Mouse (Mus musculus): ENCODE data around the gene Sult5a1.

DNA sequence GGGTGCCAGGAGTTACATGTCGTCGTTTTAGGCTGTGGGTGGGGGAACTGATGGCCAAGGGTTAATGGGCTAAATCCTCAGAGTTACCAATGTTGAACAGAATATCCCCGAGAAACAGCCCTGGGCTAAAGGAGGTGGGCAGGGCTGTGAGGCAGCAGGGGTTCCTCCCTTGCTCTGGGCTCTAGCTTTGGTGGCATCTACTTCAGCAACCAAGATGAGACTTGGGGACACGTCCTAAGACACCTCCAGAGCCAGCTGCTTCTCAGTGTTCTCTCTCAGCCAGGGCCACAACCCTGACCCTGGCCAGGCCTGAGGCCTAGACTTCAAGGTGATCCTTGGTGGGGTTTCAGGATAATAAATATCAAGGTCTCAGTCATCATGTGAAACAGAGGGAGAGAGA, 19.4 kb downstream of the Sult5a1 start:
- TF ChIP-seq POLR2A (IDR thresholded peaks at IDR 0.05; ENCODE audit: borderline replicate concordance, insufficient read depth, low read length), result no peak
- TF ChIP-seq CTCF (IDR thresholded peaks at IDR 0.05; ENCODE audit: borderline replicate concordance, insufficient read depth, low read depth, low read length), result no peak

Data from cerebellum, adult 2 months (tissue).